Mouse (Mus musculus) left cerebral cortex, postnatal 14 days (tissue): ENCODE data around the gene Spata2l. TPM values are rescaled to one million over a fixed set of nuclear protein-coding genes. Genes with fewer than 3 reads are reported as not detected.
A peak's percentile ranks its signal among the peaks of the same experiment; 100 is the strongest.
"Not testable (repeated sequence)": the region's sequence is repeated elsewhere in the genome, so short reads cannot be mapped to it uniquely, and the experiment has no call there.

Experiments used
- DNase-seq, 2 experiments: peaks; one replicate each; pipeline ENCODE4 v3.0.0; 2021 to 2022; ENCODE audit warnings: low spot score in 2 of 2, mixed read lengths in 1 of 2
- intact Hi-C: fragments of 180-260 bp; cut with DNase I; formaldehyde crosslinking; loops from one replicate; pipeline ENCODE4 v1.15.1; 2025
- total RNA-seq, 2 experiments: library from RNA; stranded (reverse); gene quantifications; 2 replicates each; pipeline ENCODE4 v1.2.3; 2021

Gene Spata2l
- total RNA-seq, 2 experiments from 2014 or later: 125 to 142 TPM

DNA sequence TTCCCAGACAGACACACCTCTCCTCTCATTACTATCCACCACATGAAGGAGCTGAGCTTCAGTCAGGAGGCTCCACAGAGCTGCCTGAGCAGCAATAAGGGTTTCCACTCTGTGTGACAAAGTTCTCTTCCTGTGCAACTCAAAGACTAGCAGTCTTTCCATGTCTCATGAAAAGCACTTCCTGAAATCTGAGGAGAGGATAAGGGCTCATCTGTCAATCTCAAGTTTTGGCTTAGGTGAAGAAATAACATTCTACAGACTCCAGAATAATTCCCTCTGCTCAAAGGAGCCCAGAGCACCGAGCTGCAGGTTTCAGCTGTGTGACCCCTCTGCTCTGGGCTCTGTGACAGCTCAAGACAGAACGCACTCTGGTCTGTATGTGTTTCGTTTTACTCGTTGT is 16.9 kb upstream of the Spata2l start:
- intact Hi-C loops: no loop called here

GRCm38 (mm10) chr8:123250940-123251339 is 14.9 kb upstream of the Spata2l start:
- intact Hi-C loops: no loop called here

More for the DNA sequence above, 16.9 kb upstream of the Spata2l start:
- no peak for DNase-seq

GRCm38 (mm10) chr8:123248596-123248995 is 12.6 kb upstream of the Spata2l start:
- intact Hi-C loops: no loop called here
- no peak for DNase-seq

More at GRCm38 (mm10) chr8:123250940-123251339, 14.9 kb upstream of the Spata2l start:
- DNase-seq: no peak

DNA sequence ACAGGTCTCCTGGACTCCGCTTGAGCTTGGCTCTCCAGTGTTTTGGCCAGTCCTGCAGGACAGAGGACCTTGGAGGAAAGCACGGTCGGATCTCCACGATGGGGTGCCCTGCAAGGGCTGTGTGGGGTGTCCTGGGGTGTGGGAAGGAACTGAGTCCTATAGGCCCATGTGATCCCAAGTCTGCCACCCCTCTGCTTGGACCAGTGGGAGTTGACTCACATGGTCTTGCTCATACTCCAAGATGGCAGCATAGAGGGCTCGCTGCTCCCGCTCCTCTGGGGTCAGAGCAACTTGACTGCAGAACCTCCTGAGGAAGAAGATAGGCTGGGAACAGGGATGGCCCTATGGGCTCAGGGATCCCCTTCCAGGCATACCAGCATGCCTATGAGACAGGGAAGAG is 11.7 kb upstream of the Spata2l start:
- intact Hi-C loops: no loop called here
- DNase-seq: no peak

GRCm38 (mm10) chr8:123245543-123245942 is 9.5 kb upstream of the Spata2l start:
- intact Hi-C loops: no loop called here

GRCm38 (mm10) chr8:123244382-123244781 is 8.3 kb upstream of the Spata2l start:
- DNase-seq: no peak
- intact Hi-C loops: no loop called here

More at GRCm38 (mm10) chr8:123245543-123245942, 9.5 kb upstream of the Spata2l start:
- no peak for DNase-seq

DNA sequence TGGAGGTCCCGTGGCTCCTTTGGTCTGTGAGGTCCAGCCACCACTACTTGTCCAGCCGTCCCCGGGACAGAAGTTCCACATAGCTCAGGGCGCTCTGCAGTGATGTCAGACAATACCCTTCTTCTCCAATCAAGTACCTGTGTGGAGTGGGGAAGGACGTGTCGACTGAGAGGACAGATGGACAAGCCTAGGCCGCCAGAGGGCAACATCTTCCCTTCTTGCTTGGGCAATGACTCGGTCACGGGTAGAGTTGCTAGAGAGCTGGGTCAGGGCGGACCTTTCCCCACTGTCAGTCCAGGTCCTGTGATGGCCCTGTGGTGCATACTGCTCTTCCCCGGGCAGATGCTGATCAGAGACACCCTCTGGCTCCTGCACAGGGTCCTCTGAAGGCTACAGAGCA is 7.0 kb upstream of the Spata2l start:
- intact Hi-C loops: no loop called here
- DNase-seq: no peak

DNA sequence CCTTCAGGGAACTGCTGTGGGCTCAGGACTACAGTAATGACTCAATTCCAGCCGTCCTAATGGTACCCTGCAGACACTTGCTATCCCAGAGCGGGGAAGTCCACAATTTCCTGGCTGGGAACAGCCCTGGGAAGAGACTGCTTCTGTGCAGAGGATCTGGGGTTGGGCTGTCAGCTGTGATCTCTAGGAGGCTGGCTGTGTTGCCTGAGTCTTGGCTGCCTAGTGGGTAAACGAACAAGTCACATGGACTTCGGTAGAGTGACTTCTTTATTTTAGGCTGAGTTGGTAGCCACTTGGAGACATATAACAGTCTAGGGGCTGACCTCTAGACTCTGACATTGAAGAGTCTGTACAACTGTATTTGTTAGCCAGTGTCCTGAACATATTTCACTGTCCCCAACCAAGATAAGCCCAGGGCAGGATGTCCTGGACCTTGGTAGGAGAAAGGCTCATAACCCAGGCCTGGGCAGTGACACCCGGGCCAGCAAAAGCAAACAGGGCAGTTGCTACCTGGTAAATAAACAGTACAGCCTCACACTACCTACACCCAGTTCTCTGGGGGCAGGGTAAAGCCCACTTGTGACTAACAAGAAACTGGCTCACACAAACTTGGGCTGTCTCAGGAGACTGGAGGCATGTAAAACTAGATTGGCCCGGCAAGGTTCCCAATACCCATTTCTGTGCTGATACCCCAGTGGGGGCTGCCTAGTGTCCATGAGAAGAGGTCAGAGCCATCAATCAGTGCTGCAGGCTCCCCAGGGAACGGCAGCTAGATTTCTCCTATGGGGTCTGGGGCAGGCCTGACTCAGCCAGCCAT is 6.3 kb upstream of the Spata2l start:
- intact Hi-C loops: no loop called here
- DNase-seq: no peak

- intact Hi-C loops: no loop called here
- no peak for DNase-seq
These were observed 3.4 kb upstream of the Spata2l start for GRCm38 (mm10) chr8:123239398-123239797.

GRCm38 (mm10) chr8:123234918-123235519 is 1.0 kb downstream of the Spata2l start:
- intact Hi-C loops: no loop called here
- DNase-seq: peak; percentile 88 to 93

DNA sequence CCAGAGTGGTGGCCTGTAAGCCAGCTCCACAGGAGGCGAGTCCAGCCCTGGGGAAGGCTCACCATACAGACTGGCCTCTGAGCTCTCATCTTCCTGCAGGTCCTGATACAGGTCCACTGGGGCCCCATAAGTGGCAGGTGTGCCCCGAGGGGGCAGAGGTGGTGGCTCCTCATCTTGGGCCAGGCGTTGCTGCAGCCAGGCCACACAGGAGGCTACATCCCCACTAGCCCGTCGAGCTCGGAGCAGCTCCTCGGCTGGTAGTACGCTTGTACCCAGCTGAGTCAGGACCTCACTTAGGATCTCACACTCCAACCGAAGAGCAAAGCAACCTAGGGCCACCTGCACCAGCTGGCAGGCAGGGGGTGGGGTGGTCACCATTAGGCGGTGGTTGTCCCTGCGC is 2.3 kb downstream of the Spata2l start:
- intact Hi-C loops: no loop called here
- no peak for DNase-seq

DNA sequence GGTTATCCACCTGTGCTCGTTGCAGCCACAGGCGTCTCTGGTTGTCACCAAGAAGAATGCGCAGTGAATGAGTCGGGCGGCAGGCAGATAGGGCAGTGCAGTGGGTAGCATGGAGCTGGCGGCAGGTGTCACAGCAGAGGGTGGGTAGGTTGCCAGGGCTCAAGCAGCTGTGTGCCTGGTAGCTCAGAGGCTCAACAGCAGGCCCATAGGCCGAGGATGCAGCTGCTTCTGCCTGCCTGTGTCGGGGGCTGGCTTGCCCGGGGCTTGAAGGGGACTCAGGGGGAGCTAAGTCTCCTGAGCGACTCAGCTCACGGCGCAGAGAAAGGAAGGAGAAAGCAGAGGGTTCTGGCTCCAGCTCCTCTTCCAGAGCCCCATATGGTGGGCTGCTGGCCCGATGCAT is 2.7 kb downstream of the Spata2l start:
- intact Hi-C loops: no loop called here
- DNase-seq: no peak

DNA sequence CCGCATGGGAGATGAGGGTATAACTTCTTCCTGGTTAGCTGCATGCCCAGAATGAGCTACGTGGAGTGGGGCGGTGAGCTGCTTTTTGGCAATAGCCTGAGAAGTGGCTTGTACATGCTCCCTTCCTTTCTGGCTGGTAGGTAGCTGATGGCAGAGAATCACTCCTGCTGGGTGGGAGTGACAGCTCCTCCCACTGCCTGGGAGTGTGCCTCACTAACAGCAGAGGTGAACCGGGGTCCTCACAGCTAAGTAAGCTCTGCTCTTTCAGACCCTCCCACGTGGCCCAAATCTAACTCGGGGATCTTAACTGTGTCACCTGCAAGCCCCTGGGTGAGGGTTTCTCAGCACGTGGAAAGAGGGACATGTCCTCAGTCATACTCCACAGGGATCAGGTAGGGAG is 3.5 kb downstream of the Spata2l start:
- intact Hi-C loops: no loop called here
- peak in 1 of 2 experiments; percentile 37 for DNase-seq

DNA sequence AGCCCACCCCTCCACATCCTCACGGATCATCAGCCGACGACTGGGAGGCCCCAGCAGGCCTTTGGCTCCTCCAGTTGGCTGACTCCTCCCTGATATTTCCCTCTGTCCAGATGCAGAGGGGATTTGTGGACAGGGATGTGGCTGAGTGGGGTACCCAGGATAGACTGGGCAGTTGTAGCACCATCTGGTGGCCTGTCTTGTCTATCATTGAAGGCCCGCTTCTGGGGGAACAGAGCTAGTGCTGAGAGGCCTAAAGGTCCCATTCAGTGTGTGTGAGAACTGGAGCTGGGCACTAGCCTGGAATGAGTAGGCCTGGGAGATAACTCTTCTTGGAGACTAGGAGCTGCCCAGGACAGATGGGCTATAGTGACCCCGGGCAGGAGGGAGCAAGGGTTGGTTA is 4.3 kb downstream of the Spata2l start:
- DNase-seq: peak in 1 of 2 experiments; percentile 51
- intact Hi-C loops: no loop called here

GRCm38 (mm10) chr8:123230326-123230725 is 5.7 kb downstream of the Spata2l start:
- intact Hi-C loops, DNase-seq: not testable (repeated sequence)

GRCm38 (mm10) chr8:123228416-123228815 is 7.6 kb downstream of the Spata2l start:
- intact Hi-C loops: no loop called here
- DNase-seq: no peak

- intact Hi-C loops: no loop called here
- peak; percentile 88 to 95 for DNase-seq
These were observed 11.5 kb downstream of the Spata2l start, which contains the start of gene Cdk10 for GRCm38 (mm10) chr8:123224278-123225266. Gene Cdk10 (plus strand): TSS chr8:123224842.

GRCm38 (mm10) chr8:123220917-123221316 is 15.1 kb downstream of the Spata2l start:
- intact Hi-C loops: no loop called here
- DNase-seq: no peak

- no peak for DNase-seq
- intact Hi-C loops: no loop called here
These were observed 20.6 kb downstream of the Spata2l start for GRCm38 (mm10) chr8:123215430-123215829.
